Comparison of ENCODE assay signal across 13 mouse cellular contexts in the genomic region with DNA sequence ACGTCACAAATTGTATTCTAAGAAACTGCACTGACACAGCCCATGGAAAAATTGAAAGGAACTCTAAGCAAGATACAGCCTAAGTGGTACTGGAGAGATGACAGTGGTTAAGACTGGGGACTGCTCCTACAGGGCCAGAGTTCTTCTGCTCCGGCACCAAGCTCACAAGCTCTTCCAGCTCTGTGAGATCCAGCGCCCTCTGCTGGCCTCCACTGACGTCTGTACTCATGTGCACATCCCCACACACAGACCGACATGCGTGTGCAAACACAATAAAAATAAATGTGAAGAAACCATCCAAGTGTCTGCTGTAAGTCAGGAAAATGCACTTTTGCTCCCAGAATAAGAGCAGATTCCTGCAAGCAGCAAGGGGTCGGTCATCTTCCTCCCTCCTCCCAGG. TPM values are rescaled to one million over a fixed set of nuclear protein-coding genes. Genes with fewer than 3 reads are reported as not detected.
DNase-seq lines count a peak whose midpoint lies in the region; ATAC-seq and TF ChIP-seq lines count a peak whose summit lies in the region.
"Had no signal": no experiment of that assay in that cellular context is flagged by ENCODE, and none has a peak within 500 bp of the region (broad histone marks: within the 10 kb centered on the region; RNA-seq: fewer than 3 reads in every experiment).

No protein-coding gene starts in this region.

- no peaks in the 10 kb centered on the region for H3K36me3 ChIP-seq in intestine, postnatal 0 days (ENCODE audit: control insufficient read depth, insufficient read depth)
- no peaks in the 10 kb centered on the region for H3K36me3 ChIP-seq in intestine, embryonic 16.5 days (ENCODE audit: control insufficient read depth, insufficient read depth, low read length)
- H3K36me3 ChIP-seq: limb, embryonic 15.5 days; neural tube, embryonic 12.5 days had no signal

- no peak for ATAC-seq in CD4-positive, CD25-positive, alpha-beta regulatory T cell, adult 4 months
- no peak for ATAC-seq in intestine, postnatal 0 days
- ATAC-seq in intestine, embryonic 16.5 days, result no peak
- ATAC-seq: inflammation-experienced regulatory T-cells, adult 6 months had no signal

- no peak overlapping the region for H3K4me2 ChIP-seq in intestine, postnatal 0 days (replicated peaks; ENCODE audit: low read depth)
- H3K4me2 ChIP-seq in intestine, embryonic 16.5 days (ENCODE audit: low read depth, low read length), result no peak overlapping the region
- H3K4me2 ChIP-seq: limb, embryonic 15.5 days; neural tube, embryonic 12.5 days had no signal

- no peaks in the 10 kb centered on the region for H3K27me3 ChIP-seq in intestine, postnatal 0 days (replicated peaks; ENCODE audit: control insufficient read depth, insufficient read depth, low read length)
- H3K27me3 ChIP-seq in intestine, embryonic 16.5 days (replicated peaks; ENCODE audit: control insufficient read depth, insufficient read depth, low read length), result no peaks in the 10 kb centered on the region
- H3K27me3 ChIP-seq: limb, embryonic 15.5 days; neural tube, embryonic 12.5 days had no signal

- no peak overlapping the region for H3K4me3 ChIP-seq in intestine, postnatal 0 days (ENCODE audit: low read depth, low read length)
- no peak overlapping the region for H3K4me3 ChIP-seq in intestine, embryonic 16.5 days (ENCODE audit: low read length)
- H3K4me3 ChIP-seq: limb, embryonic 15.5 days; neural tube, embryonic 12.5 days had no signal

- H3K27ac ChIP-seq in intestine, postnatal 0 days (ENCODE audit: low read depth, low read length), result no peak overlapping the region
- no peak overlapping the region for H3K27ac ChIP-seq in intestine, embryonic 16.5 days (ENCODE audit: low read length)
- H3K27ac ChIP-seq: limb, embryonic 15.5 days; neural tube, embryonic 12.5 days had no signal

- H3K9ac ChIP-seq in intestine, postnatal 0 days (ENCODE audit: low read depth, low read length), result no peak overlapping the region
- no peak overlapping the region for H3K9ac ChIP-seq in intestine, embryonic 16.5 days (ENCODE audit: low read depth, low read length)
- H3K9ac ChIP-seq: limb, embryonic 15.5 days; neural tube, embryonic 12.5 days had no signal

- WGBS in intestine, postnatal 0 days, result 89% methylated on average over 7 of the region's 7 CpGs
- WGBS in intestine, embryonic 16.5 days, result 85% methylated on average over 7 of the region's 7 CpGs

- no peaks in the 10 kb centered on the region for H3K4me1 ChIP-seq in intestine, postnatal 0 days (replicated peaks; ENCODE audit: control insufficient read depth, insufficient read depth, low read length)
- no peaks in the 10 kb centered on the region for H3K4me1 ChIP-seq in intestine, embryonic 16.5 days (ENCODE audit: control insufficient read depth, insufficient read depth, low read length)
- H3K4me1 ChIP-seq: limb, embryonic 15.5 days; neural tube, embryonic 12.5 days had no signal

- no peaks in the 10 kb centered on the region for H3K9me3 ChIP-seq in intestine, postnatal 0 days (ENCODE audit: control insufficient read depth)
- 0 out of 2 replicates have a peak, but pooled peaks cover 2% of the 10 kb centered on the region for H3K9me3 ChIP-seq in intestine, embryonic 16.5 days (ENCODE audit: control insufficient read depth, low read length)
- H3K9me3 ChIP-seq: limb, embryonic 15.5 days; neural tube, embryonic 12.5 days had no signal

- DNase-seq in CD4-positive, CD25-positive, alpha-beta regulatory T cell, adult 2 months (ENCODE audit: low read depth, low spot score), result peak; percentile 12
- peak; percentile 8 for DNase-seq in thymus, postnatal 14 days
- DNase-seq in thymus, postnatal 36 days, result no peak
- no peak for DNase-seq in frontal cortex, postnatal 36 days (ENCODE audit: low spot score in 2 of 2)
- DNase-seq in right cerebral cortex, adult 18-20 months, result no peak
- DNase-seq: right cerebral cortex, postnatal 4 days; thymus, adult 2 months had no signal

- TF ChIP-seq CTCF in intestine, postnatal 0 days (IDR thresholded peaks at IDR 0.05; ENCODE audit: low read depth), result peak; percentile 46

RNA-seq across cellular contexts. Expression of gene Zfp703, which starts 38.1 kb away (rescaled TPM):
- polyA plus RNA-seq in CD4-positive, CD25-positive, alpha-beta regulatory T cell, adult 4 months (2017; shearing (Covaris generic)), result 1 to 10 TPM; 1.4 to 2.6 TPM
- polyA plus RNA-seq in intestine, postnatal 0 days (2015; fragmentation: Nextera tagmentation; extraction: Ambion mirVana), result 13.1 and 14.0 TPM in 2 replicates
- 9.2 and 10.4 TPM in 2 replicates for polyA plus RNA-seq in intestine, embryonic 16.5 days (2015; fragmentation: Nextera tagmentation; extraction: Ambion mirVana)

Comparison
In these comparisons a context has a peak if more than half of its experiments do, and no peak if none do; other contexts are left out.
1. DNase-seq: peak in CD4-positive, CD25-positive, alpha-beta regulatory T cell, adult 2 months (single experiment) and thymus, postnatal 14 days (single experiment); none in thymus, postnatal 36 days (0 of 2), frontal cortex, postnatal 36 days (0 of 2) and right cerebral cortex, adult 18-20 months (single experiment).